Mouse (Mus musculus) liver, adult 2 months (tissue): ENCODE measurements around the gene Dio3. TPM values are rescaled to one million over a fixed set of nuclear protein-coding genes. Genes with fewer than 3 reads are reported as not detected.

Experiments
- DNase-seq: peaks from one replicate; pipeline ENCODE4 v3.0.0-alpha.2; 2011; ENCODE audit warnings: low read depth, low spot score; ENCODE audit errors: extremely low read depth
- H3K27ac ChIP-seq: fragments of 200-500 bp; replicated peaks from 2 replicates; pipeline ENCODE4 v1.5.1; 2012; ENCODE audit warnings: low read depth, mild to moderate bottlenecking, control low read depth, inconsistent platforms, low read length; ENCODE audit not compliant: insufficient read depth
- H3K27me3 ChIP-seq: fragments of 200-500 bp; 2 replicates; pipeline ENCODE4 v1.6.1; 2012; ENCODE audit warnings: mild to moderate bottlenecking, moderate library complexity, low read length, inconsistent platforms; ENCODE audit not compliant: control insufficient read depth, insufficient read depth
- H3K36me3 ChIP-seq: fragments of 200-500 bp; 2 replicates; pipeline ENCODE4 v1.6.1; 2012; ENCODE audit warnings: low read length, inconsistent platforms; ENCODE audit not compliant: control insufficient read depth, insufficient read depth
- H3K4me1 ChIP-seq: fragments of 200-500 bp; 2 replicates; pipeline ENCODE4 v1.6.1; 2011; ENCODE audit warnings: low read length; ENCODE audit not compliant: control insufficient read depth, insufficient read depth
- H3K4me3 ChIP-seq: fragments of 200-500 bp; 2 replicates; pipeline ENCODE4 v1.5.1; 2011; ENCODE audit warnings: low read depth, mild to moderate bottlenecking, control low read depth, low read length, moderate library complexity; ENCODE audit not compliant: insufficient read depth
- H3K79me2 ChIP-seq: fragments of 200-500 bp; 2 replicates; pipeline ENCODE4 v1.6.1; 2012; ENCODE audit warnings: inconsistent platforms, mild to moderate bottlenecking, low read length, moderate library complexity; ENCODE audit not compliant: control insufficient read depth, insufficient read depth
- H3K9ac ChIP-seq: fragments of 200-500 bp; 2 replicates; pipeline ENCODE4 v1.6.1; 2012; ENCODE audit warnings: low read depth, mild to moderate bottlenecking, control low read depth, inconsistent platforms, low read length
- CTCF ChIP-seq: fragments of 200-500 bp; IDR thresholded peaks from 2 replicates; pipeline ENCODE4 v1.5.1; 2011; ENCODE audit warnings: low read depth, low read length, control low read depth
- POLR2A ChIP-seq: fragments of 200-500 bp; IDR thresholded peaks from 2 replicates; pipeline ENCODE4 v1.6.1; 2011; ENCODE audit warnings: low read length, control low read depth; ENCODE audit not compliant: insufficient read depth; ENCODE audit errors: extremely low read depth
- WGBS: fragments of 180-500 bp; shearing (Covaris S2); methylation state at CpG from one replicate; pipeline ENCODE4 v1.1.7; 2018; 5-methylcytosine and 5-hydroxymethylcytosine counted together
- polyA plus RNA-seq: library from polyadenylated mRNA; depleted of rRNA; stranded (reverse); fragments of >200 nt; gene quantifications from 2 replicates; pipeline ENCODE4 v1.2.3, GENCODE M21; 2012; rRNA removed
- total RNA-seq: library from RNA; depleted of rRNA; stranded (reverse); fragments of >200 nt; gene quantifications from 2 replicates; pipeline ENCODE4 v1.2.3, GENCODE M21; 2014; rRNA removed

Dio3 gene
- total RNA-seq (0.09 and 0.40 TPM in 2 replicates), polyA plus RNA-seq (0.13 and 0.22 TPM in 2 replicates)

GRCm38 (mm10) chr12:110278853-110279252 is at the start of gene Dio3:
Gene Dio3 (plus strand): TSS chr12:110279068.
- H3K36me3 ChIP-seq: no peaks in the 10 kb centered on the region
- peak within 1 kb of the TSS; percentile 48; the same call in 1 of the 2 replicates for H3K4me3 ChIP-seq
- H3K27ac ChIP-seq: no peak within 1 kb of the TSS
- no peak for TF ChIP-seq CTCF
- peak; percentile 30 for DNase-seq
- no peaks in the 10 kb centered on the region; the same call in 1 of the 2 replicates for H3K4me1 ChIP-seq
- 1% methylated on average over 34 of the region's 34 CpGs for WGBS
- H3K27me3 ChIP-seq: peaks cover 12% of the 10 kb centered on the region; the same call in 1 of the 2 replicates
- H3K9ac ChIP-seq: peak within 1 kb of the TSS; percentile 73
- no peaks in the 10 kb centered on the region for H3K79me2 ChIP-seq

GRCm38 (mm10) chr12:110230296-110230695 is 48.6 kb upstream of the Dio3 start:
- no peak for TF ChIP-seq CTCF
- no peak for TF ChIP-seq POLR2A
- no peaks in the 10 kb centered on the region for H3K36me3 ChIP-seq
- peaks cover 18% of the 10 kb centered on the region for H3K4me1 ChIP-seq
- 0 out of 2 replicates have a peak overlapping the region, but pooled peaks have one; percentile 7 for H3K9ac ChIP-seq
- WGBS: 22% methylated on average over 7 of the region's 7 CpGs
- no peak overlapping the region for H3K4me3 ChIP-seq
- no peaks in the 10 kb centered on the region for H3K79me2 ChIP-seq
- H3K27me3 ChIP-seq: no peaks in the 10 kb centered on the region
- peak overlapping the region; percentile 82 for H3K27ac ChIP-seq
- peak; percentile 89 for DNase-seq

GRCm38 (mm10) chr12:110230767-110231166 is 48.1 kb upstream of the Dio3 start:
- H3K36me3 ChIP-seq: no peaks in the 10 kb centered on the region
- H3K27ac ChIP-seq: peak overlapping the region; percentile 82
- 23% methylated on average over 8 of the region's 8 CpGs for WGBS
- peak; percentile 93 for DNase-seq
- no peaks in the 10 kb centered on the region for H3K79me2 ChIP-seq
- H3K27me3 ChIP-seq: no peaks in the 10 kb centered on the region
- H3K9ac ChIP-seq: 0 out of 2 replicates have a peak overlapping the region, but pooled peaks have one; percentile 7
- H3K4me1 ChIP-seq: peaks cover 18% of the 10 kb centered on the region
- no peak for TF ChIP-seq CTCF
- TF ChIP-seq POLR2A: no peak
- H3K4me3 ChIP-seq: no peak overlapping the region

DNA sequence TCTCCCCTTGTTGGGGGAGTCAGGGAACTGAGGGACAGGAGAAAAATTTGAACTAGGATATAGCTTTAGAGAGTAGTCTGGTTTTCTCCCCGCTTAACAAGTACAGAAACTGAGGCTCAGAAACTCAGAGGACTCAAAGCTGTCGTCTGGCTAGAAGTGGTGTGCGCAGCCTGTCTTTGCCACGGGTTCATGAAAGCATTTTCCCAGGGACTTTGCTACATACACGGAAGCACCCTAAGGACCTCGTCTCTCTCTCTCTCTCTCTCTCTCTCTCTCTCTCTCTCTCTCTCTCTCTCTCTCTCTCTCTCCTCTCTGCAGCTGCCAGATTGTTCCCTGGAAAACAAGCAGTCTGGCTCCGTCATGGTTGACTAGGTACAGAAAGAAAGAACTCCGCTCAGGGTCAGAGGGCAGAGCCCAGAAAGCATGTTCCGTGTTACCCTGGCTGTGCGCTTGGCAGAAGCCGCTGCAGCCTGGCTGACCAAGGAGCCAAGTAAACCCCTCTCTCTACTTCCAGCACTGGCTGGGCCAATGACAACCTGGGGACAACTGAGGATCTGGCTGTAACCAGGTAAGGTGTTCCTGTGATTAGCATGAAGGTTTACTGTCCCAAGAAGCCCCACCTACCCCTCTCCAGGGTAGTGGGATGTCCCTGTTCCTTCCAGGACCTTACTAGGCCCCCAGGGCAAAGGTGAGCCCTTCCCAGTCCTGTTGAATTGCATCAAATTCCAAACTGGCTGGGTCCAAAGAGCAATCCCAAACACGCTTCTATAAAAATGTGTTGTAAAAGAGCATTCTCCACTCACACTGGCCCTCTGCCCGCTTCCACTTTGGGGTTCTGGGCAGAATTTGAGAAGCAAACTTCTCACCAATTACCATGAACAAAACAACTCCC is 46.9 kb upstream of the Dio3 start:
- peak overlapping the region; percentile 47; the same call in 1 of the 2 replicates for H3K9ac ChIP-seq
- H3K79me2 ChIP-seq: no peaks in the 10 kb centered on the region
- DNase-seq: peak; percentile 95
- H3K27me3 ChIP-seq: no peaks in the 10 kb centered on the region
- H3K36me3 ChIP-seq: no peaks in the 10 kb centered on the region
- 31% methylated on average over 13 of the region's 13 CpGs for WGBS
- H3K4me1 ChIP-seq: peaks cover 18% of the 10 kb centered on the region
- peak overlapping the region; percentile 96 for H3K27ac ChIP-seq
- TF ChIP-seq POLR2A (no peak), CTCF (no peak)
- H3K4me3 ChIP-seq: no peak overlapping the region

- 92% methylated on average over 4 of the region's 4 CpGs for WGBS
- no peaks in the 10 kb centered on the region for H3K79me2 ChIP-seq
- TF ChIP-seq CTCF (no peak), POLR2A (no peak)
- no peak overlapping the region for H3K4me3 ChIP-seq
- H3K36me3 ChIP-seq: no peaks in the 10 kb centered on the region
- H3K27ac ChIP-seq: no peak overlapping the region
- no peaks in the 10 kb centered on the region for H3K27me3 ChIP-seq
- no peak overlapping the region for H3K9ac ChIP-seq
- DNase-seq: no peak
- H3K4me1 ChIP-seq: peaks cover 15% of the 10 kb centered on the region
These were observed 43.0 kb upstream of the Dio3 start for GRCm38 (mm10) chr12:110235908-110236307.

DNA sequence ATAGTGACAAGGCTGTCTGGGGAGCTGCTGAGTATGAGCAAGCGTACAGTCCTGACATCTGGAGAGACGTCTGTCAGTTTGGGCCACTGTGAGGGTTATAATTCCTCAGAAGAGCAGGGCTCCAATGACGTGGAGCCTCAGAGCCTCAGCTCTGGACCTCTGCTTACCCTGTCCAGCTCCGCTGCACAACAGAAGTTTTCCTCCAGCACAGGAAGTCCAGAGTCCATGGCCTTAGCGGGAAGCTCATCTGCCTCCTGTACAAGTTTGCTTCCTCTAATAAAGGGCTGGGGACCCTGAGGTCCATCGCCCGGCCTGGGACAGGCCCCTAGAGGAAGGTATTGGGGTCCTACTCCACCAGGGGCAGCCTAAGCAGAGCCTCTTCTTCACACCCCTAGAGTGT is 41.8 kb upstream of the Dio3 start:
- WGBS: 58% methylated on average over 7 of the region's 7 CpGs
- Histone ChIP-seq H3K36me3 (no peaks in the 10 kb centered on the region), H3K27ac (no peak overlapping the region), H3K9ac (no peak overlapping the region), H3K4me1 (peaks cover 8% of the 10 kb centered on the region), H3K4me3 (no peak overlapping the region), H3K27me3 (no peaks in the 10 kb centered on the region), H3K79me2 (no peaks in the 10 kb centered on the region)
- DNase-seq: peak; percentile 8
- TF ChIP-seq CTCF (no peak), POLR2A (no peak)
